Mouse (Mus musculus) cerebellum, postnatal 4 days (tissue): Measurements from ENCODE around the gene Evx1.
"Not testable (repeated sequence)": the region's sequence is repeated elsewhere in the genome, so short reads cannot be mapped to it uniquely, and the experiment has no call there.

Experiments used
- DNase-seq, 2 experiments: peaks; one replicate each; pipeline ENCODE4 v3.0.0; 2022; ENCODE audit warnings: low spot score in 2 of 2, mixed read lengths in 1 of 2

Evx1 gene

GRCm38 (mm10) chr6:52320966-52321825 lies 7.9 kb downstream of the Evx1 start:
- DNase-seq: no peak

DNA sequence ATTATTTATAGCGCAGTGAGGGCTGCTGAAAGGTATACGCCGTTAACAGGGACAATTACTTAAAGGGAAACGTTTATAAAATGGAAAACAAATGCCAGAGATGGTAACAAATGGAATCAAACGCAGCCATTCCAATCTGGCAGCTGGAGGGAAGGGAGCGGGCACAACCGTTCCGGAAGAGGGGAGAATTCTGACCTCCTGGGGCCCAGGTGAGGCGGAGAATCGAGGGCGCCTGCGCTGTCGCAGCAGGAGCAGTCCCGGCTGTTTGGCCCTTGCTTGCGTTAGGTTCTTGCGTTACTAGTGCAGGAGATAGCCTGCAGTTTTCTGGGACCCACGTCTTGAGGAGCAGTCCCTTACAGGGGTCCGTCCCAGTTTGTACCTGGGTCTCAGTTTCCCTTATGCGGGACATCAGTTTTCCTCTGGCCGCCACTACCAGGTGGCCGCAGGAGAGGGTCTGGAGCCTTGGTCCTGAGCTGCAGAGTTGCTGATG lies 8.6 kb downstream of the Evx1 start:
- no peak for DNase-seq

DNA sequence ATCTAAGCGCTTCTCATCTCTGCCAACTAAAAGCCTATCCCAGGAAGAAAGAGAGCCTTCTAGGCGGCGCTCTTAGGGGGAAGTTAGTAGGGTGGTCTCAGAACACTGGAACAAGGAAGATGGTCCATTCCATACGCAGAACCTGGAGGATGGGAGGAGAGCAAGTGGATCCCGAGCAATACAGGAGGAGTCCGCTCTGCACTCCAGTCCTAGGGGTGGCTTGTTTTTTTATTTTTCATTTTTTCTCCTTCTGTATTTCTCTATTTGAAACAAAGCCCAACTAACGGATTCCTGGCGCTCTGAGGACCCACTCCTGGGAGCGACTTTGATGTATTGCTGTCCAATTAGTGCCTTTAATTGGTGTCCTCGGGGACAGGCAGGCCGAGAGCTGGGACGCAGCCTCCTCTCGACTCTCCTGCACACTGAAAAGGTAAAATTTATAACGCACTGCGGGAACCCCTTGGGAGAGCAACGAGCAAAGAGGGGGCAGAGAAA lies 9.5 kb downstream of the Evx1 start:
- no peak for DNase-seq

- DNase-seq: no peak
Observed at GRCm38 (mm10) chr6:52323292-52323691, 10.0 kb downstream of the Evx1 start.

DNA sequence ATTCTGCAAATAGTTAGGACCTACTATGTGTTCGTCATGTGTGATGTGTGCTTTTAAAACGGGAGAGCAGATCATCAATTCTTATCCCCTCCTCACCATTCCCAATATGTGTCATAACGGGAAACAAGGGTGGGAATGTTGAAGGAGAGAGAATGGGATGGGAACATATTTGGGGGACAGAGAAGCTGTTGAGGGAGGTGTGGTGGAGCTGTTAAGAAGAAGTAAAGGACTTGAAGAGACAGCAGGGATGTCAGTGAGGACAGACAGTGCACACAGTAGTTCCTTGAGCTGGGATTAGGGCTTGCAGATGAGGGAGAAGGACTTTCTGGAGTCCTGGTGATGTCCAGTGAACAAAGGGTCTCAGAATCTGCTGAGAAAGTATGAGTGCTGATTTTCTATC lies 10.8 kb downstream of the Evx1 start:
- no peak for DNase-seq

DNA sequence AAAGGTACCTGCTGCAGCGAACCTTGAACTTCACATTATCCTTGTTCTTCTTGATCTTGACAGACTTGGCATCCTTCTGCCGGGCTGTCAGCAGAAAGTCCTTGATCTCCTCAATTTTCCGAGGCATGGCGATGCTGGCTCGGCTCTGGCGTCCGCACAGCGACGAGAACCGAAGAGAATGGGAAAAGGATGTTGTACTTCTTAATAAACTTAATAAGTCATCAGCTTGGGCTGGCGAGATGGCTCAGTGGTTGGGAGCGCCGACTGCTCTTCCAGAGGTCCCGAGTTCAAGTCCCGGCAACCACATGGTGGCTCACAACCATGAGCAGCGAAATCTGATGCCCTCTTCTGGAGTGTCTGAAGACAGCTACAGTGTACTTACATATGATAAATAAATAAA lies 33.5 kb downstream of the Evx1 start:
- not testable (repeated sequence) for DNase-seq

DNA sequence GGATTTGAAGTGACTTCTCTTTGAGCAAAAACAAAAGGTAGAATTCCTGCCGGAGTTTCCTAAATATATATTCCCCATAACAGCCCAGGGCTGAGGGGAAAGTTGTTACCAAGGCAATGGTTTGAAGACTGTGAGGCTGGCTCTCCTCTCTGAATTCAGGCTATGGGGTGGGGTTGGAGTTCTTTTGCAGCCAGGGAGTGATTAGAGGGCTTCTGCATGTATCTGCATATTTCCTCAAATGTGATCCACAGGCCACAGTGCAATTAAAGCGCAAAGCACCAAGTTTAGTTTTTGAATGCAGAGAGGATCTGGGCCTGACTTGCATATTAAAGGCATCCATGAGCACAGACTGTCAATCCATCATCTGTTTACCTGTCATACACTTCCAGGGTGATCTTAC lies 52.7 kb downstream of the Evx1 start:
- no peak for DNase-seq

GRCm38 (mm10) chr6:52366533-52366932 lies 53.2 kb downstream of the Evx1 start:
- no peak for DNase-seq

- no peak for DNase-seq
Observed at GRCm38 (mm10) chr6:52367067-52367466, 53.8 kb downstream of the Evx1 start.
